Mouse (Mus musculus) liver, postnatal 0 days (tissue): ENCODE data around the gene Mosmo. TPM values are rescaled to one million over a fixed set of nuclear protein-coding genes. Genes with fewer than 3 reads are reported as not detected.
A peak's percentile ranks its signal among the peaks of the same experiment; 100 is the strongest.

ENCODE experiments used
- ATAC-seq: fragments of 200-750 bp; cut with Nextera tagmentation; 2 replicates; pipeline ENCODE4 v1.8.0; 2017; ENCODE audit warnings: mild to moderate bottlenecking, moderate library complexity
- DNase-seq: peaks from one replicate; pipeline ENCODE4 v3.0.0-alpha.2; 2016
- H3K27ac ChIP-seq: fragments of 300-500 bp; sonication (generic); 2 replicates; pipeline ENCODE4 v1.5.1; 2014; ENCODE audit warnings: antibody characterized with exemption, moderate library complexity, mild to moderate bottlenecking, low read depth
- H3K27me3 ChIP-seq: fragments of 300-500 bp; sonication (generic); 2 replicates; pipeline ENCODE4 v1.6.1; 2014; ENCODE audit warnings: low read length, control low read depth, mixed read lengths; ENCODE audit not compliant: insufficient read depth
- H3K36me3 ChIP-seq: fragments of 300-500 bp; sonication (generic); replicated peaks from 2 replicates; pipeline ENCODE4 v1.6.1; 2014; ENCODE audit warnings: mild to moderate bottlenecking, control low read depth, low read length, moderate library complexity, mixed read lengths; ENCODE audit not compliant: insufficient read depth
- H3K4me1 ChIP-seq: fragments of 300-500 bp; sonication (generic); 2 replicates; pipeline ENCODE4 v1.6.1; 2014; ENCODE audit warnings: antibody characterized with exemption, mild to moderate bottlenecking, control low read depth; ENCODE audit not compliant: insufficient read depth
- H3K4me2 ChIP-seq: fragments of 300-500 bp; sonication (generic); 2 replicates; pipeline ENCODE4 v1.6.1; 2014; ENCODE audit warnings: low read depth, mild to moderate bottlenecking, low read length, moderate library complexity, mixed read lengths
- H3K4me3 ChIP-seq: fragments of 300-500 bp; sonication (generic); 2 replicates; pipeline ENCODE4 v1.5.1; 2014; ENCODE audit warnings: low read depth, low read length
- H3K9ac ChIP-seq: fragments of 300-500 bp; sonication (generic); replicated peaks from 2 replicates; pipeline ENCODE4 v1.6.1; 2014; ENCODE audit warnings: mild to moderate bottlenecking, moderate library complexity
- H3K9me3 ChIP-seq: fragments of 300-500 bp; sonication (generic); 2 replicates; pipeline ENCODE4 v1.6.1; 2016; ENCODE audit warnings: mild to moderate bottlenecking, control low read depth, low read length, mixed read lengths
- CTCF ChIP-seq: sonication (generic); IDR thresholded peaks from 2 replicates; pipeline ENCODE4 v1.5.1; 2016; ENCODE audit warnings: antibody characterized with exemption, low read depth
- EP300 ChIP-seq: IDR thresholded peaks from 2 replicates; pipeline ENCODE4 v1.6.1; 2016; ENCODE audit warnings: antibody characterized with exemption, low read depth, mild to moderate bottlenecking
- WGBS: fragments of 180-500 bp; shearing (Covaris S2); extraction: QIAGEN DNeasy Blood & Tissue Kit; methylation state at CpG from one replicate; pipeline ENCODE4 v1.1.7; 2014; ENCODE audit not compliant: insufficient replicate concordance; 5-methylcytosine and 5-hydroxymethylcytosine counted together
- polyA plus RNA-seq: library from polyadenylated mRNA; unstranded; fragments of >200 nt; fragmentation: Nextera tagmentation; extraction: Ambion mirVana; gene quantifications from 2 replicates; pipeline ENCODE4 v1.2.1, GENCODE M21; 2015

Gene Mosmo
- 4.9 and 6.6 TPM in 2 replicates for polyA plus RNA-seq

DNA sequence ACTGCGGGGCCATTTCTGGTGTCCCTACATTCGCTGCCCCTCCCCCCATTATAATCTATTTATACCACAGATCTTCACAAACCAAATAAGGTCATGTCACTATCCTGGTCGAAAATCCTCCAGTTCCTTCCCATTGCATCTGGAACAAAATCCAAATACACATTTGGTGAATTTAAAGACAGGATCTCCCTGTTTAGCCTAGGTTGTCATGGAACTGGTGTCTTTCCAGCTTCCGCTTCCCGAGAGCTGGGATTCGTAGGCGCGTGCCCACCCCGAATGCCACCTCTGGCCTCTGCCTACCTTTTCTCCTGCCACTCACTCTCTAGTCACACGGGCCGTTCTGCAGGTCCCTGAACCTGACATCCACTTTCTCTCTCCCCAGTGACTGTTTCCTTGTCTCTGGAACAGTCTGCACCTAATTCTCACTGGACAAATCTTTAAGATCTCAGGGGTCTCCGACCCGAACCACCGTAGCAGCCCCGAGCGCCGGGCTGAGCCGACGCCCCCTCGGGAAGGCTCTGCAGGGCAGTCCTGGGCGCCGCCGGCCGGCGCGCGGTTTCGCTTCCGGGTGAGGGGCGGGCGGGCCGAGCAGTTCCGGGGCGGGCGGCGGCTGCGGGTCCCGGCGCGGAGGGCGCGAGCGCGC, at the start of gene Mosmo:
Gene Mosmo (plus strand): TSS at position 618 of the 643 bp plus-strand sequence.
- no peaks in the 10 kb centered on the region for H3K36me3 ChIP-seq
- H3K27ac ChIP-seq: peak within 1 kb of the TSS; percentile 39
- WGBS: under 1% methylated on average over 43 of the region's 44 CpGs
- DNase-seq (peak; percentile 87), ATAC-seq (peak; percentile 96)
- peak within 1 kb of the TSS; percentile 83 for H3K4me3 ChIP-seq
- peak within 1 kb of the TSS; percentile 77 for H3K9ac ChIP-seq
- H3K4me1 ChIP-seq: peaks cover 38% of the 10 kb centered on the region
- peak within 1 kb of the TSS; percentile 75 for H3K4me2 ChIP-seq
- H3K27me3 ChIP-seq: no peaks in the 10 kb centered on the region
- TF ChIP-seq EP300 (no peak), CTCF (no peak)
- H3K9me3 ChIP-seq: no peaks in the 10 kb centered on the region

DNA sequence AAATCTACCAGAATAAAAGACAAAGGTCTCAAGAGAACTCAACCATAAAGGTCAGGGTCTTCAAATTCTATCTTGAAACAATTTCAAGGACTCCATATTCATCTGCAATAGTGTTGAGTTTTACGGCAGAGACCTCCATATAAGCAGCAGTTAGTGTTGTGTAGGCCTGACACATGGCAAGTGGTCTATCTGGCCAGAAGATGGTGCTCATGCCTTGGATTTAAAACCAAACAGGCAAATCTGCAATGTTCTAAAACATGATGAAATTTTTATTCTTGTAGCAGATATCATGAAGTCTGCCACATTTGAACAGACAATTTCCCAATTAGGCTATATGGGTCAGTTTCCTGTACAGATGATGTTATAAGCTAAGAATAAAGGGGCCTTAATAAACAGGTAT, 44.9 kb upstream of the Mosmo start:
- no peak for DNase-seq
- H3K36me3 ChIP-seq: peaks cover 3% of the 10 kb centered on the region; the same call in 1 of the 2 replicates
- no peaks in the 10 kb centered on the region for H3K9me3 ChIP-seq
- no peak overlapping the region for H3K27ac ChIP-seq
- H3K9ac ChIP-seq: no peak overlapping the region
- H3K27me3 ChIP-seq: no peaks in the 10 kb centered on the region
- H3K4me2 ChIP-seq: no peak overlapping the region
- no peak overlapping the region for H3K4me3 ChIP-seq
- no peak for ATAC-seq
- TF ChIP-seq CTCF (peak; percentile 55), EP300 (no peak)
- H3K4me1 ChIP-seq: 0 out of 2 replicates have a peak, but pooled peaks cover 5% of the 10 kb centered on the region
- 56% methylated on average over 1 of the region's 1 CpGs for WGBS

DNA sequence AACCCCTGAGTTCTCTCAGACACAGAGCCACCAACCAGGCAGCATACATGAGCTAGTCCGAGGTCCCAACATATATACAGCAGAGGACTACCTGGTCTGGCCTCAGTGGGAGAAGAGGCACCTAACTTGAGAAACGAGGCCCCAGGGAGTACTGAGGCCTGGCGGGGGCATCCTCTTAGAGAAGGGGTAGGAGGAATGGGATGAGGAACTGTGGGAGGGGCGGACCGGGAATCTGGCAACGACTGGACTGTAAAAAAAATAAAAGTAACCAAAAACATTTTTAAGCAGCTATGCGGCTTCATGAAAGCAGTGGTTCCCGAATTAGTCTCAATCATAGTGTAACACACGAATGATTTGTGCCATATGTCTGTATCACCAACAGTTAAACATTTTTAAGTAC, 43.1 kb upstream of the Mosmo start:
- H3K36me3 ChIP-seq: peaks cover 16% of the 10 kb centered on the region
- H3K27ac ChIP-seq: peak overlapping the region; percentile 97
- H3K9me3 ChIP-seq: no peaks in the 10 kb centered on the region
- H3K4me3 ChIP-seq: peak overlapping the region; percentile 96
- no peak for DNase-seq
- peak overlapping the region; percentile 88 for H3K4me2 ChIP-seq
- H3K27me3 ChIP-seq: no peaks in the 10 kb centered on the region
- H3K4me1 ChIP-seq: 0 out of 2 replicates have a peak, but pooled peaks cover 5% of the 10 kb centered on the region
- WGBS: 13% methylated on average over 9 of the region's 9 CpGs
- H3K9ac ChIP-seq: peak overlapping the region; percentile 98
- no peak for ATAC-seq
- TF ChIP-seq EP300 (no peak), CTCF (no peak)

DNA sequence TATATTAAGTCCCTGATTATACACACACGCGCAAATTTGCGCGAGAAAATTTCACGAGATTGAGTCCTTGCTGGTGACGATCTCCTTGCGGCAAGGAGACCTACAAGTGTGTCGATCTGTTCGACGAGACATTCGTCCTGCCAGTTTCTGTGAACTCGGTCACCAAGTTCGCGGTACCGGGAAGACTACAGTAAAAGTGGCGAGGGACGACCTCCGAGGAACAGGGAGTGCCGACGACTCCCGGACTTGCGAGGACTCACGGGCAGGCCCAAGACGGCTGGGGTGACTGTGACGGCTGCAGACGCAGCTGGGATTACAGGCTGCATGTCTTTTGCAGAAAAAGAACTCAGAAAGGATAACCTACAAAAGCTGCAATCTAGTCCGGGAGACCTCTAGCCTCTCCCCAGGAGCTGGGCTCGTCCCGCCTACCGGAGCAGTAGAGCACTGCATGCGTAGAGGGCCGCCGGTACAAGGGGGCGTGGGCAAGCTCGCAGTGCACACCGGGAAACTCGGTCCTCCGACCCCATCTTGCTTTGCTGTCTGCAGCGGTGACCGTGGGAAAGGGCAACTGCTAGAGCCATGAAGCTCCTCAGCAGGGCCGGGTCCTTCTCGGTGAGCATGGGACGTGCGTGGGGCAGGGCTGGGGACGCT, 42.6 kb upstream of the Mosmo start, which contains the start of gene Uqcrc2:
Gene Uqcrc2 (plus strand): TSS at position 466 of the 651 bp plus-strand sequence.
- DNase-seq (peak; percentile 93), ATAC-seq (peak; percentile 99)
- H3K27ac ChIP-seq: peak within 1 kb of the TSS; percentile 97
- peak within 1 kb of the TSS; percentile 96 for H3K4me3 ChIP-seq
- H3K9ac ChIP-seq: peak within 1 kb of the TSS; percentile 98
- TF ChIP-seq CTCF: peak; percentile 79
- no peak for TF ChIP-seq EP300
- 1% methylated on average over 45 of the region's 45 CpGs for WGBS
- 0 out of 2 replicates have a peak, but pooled peaks cover 5% of the 10 kb centered on the region for H3K4me1 ChIP-seq
- no peaks in the 10 kb centered on the region for H3K9me3 ChIP-seq
- no peaks in the 10 kb centered on the region for H3K27me3 ChIP-seq
- H3K36me3 ChIP-seq: peaks cover 21% of the 10 kb centered on the region
- H3K4me2 ChIP-seq: peak within 1 kb of the TSS; percentile 88

DNA sequence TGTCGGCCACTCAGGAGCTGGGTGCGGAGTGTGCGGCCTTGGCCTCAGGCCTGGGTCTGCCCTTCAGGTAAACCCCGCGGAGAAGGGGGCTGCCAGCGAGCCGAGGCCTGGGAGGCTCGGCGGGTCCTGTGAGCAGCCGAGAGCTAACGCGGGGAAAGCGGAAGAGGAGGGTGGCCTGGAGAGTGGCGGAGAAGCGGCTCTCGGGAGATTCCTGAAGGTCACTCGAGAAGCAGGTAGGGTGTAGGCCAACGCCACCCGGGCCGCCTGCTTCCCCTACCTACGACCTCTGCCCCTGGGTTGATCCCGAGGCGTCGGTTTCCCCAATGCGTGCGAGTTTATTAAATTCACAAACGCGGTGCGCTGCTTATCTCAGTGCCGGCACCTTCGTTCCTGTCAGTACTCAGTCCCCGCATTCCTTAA, 42.0 kb upstream of the Mosmo start:
- peak; percentile 78 for ATAC-seq
- DNase-seq: no peak
- Histone ChIP-seq H3K27ac (peak overlapping the region; percentile 97), H3K4me2 (peak overlapping the region; percentile 88), H3K36me3 (peaks cover 25% of the 10 kb centered on the region), H3K9me3 (no peaks in the 10 kb centered on the region), H3K4me3 (peak overlapping the region; percentile 96), H3K4me1 (0 out of 2 replicates have a peak, but pooled peaks cover 5% of the 10 kb centered on the region), H3K27me3 (no peaks in the 10 kb centered on the region), H3K9ac (peak overlapping the region; percentile 98)
- WGBS: 1% methylated on average over 32 of the region's 32 CpGs
- TF ChIP-seq EP300: no peak
- TF ChIP-seq CTCF: no peak

DNA sequence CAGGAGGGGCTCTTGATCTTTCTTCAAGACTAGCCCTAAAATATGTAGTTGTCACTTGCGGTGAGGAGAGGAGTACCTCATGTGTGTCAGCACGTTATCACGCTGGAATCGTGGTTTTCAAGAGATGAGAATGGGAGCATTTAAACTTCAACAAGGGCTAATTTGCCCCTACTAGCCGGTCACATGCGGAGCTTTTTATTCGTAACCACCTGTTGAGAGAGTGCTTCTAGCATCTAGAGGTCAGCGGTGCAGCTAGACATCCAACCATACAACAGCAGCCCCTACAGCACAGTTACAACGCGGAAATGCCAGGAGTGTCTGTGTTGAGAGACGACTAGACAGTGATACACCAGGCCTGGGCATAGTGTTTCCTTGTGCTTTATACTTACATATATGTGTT, 41.6 kb upstream of the Mosmo start:
- Histone ChIP-seq H3K27me3 (no peaks in the 10 kb centered on the region), H3K9me3 (no peaks in the 10 kb centered on the region), H3K36me3 (peaks cover 28% of the 10 kb centered on the region), H3K4me2 (peak overlapping the region; percentile 88), H3K4me3 (peak overlapping the region; percentile 96), H3K9ac (peak overlapping the region; percentile 98), H3K4me1 (0 out of 2 replicates have a peak, but pooled peaks cover 5% of the 10 kb centered on the region), H3K27ac (peak overlapping the region; percentile 97)
- WGBS: 2% methylated on average over 11 of the region's 11 CpGs
- no peak for TF ChIP-seq CTCF
- TF ChIP-seq EP300: no peak
- DNase-seq: peak; percentile 27
- ATAC-seq: peak; percentile 16; the same call in 1 of the 2 replicates
